Mouse (Mus musculus) layer of hippocampus, adult 2 months (tissue): Measurements from ENCODE around the gene Rsbn1l. TPM values are rescaled to one million over a fixed set of nuclear protein-coding genes. Genes with fewer than 3 reads are reported as not detected.
A peak's percentile ranks its signal among the peaks of the same experiment; 100 is the strongest.
"Not testable (repeated sequence)": the region's sequence is repeated elsewhere in the genome, so short reads cannot be mapped to it uniquely, and the experiment has no call there.

Experiments used
- DNase-seq, 2 experiments: peaks; one replicate each; pipeline ENCODE4 v3.0.0; 2022; ENCODE audit warnings: low spot score in 2 of 2
- H3K27ac ChIP-seq: fragments of 200-600 bp; 2 replicates; pipeline ENCODE4 v1.8.1; 2022
- H3K4me3 ChIP-seq: fragments of 200-600 bp; 2 replicates; pipeline ENCODE4 v1.8.1; 2022; ENCODE audit warnings: mild to moderate bottlenecking
- CTCF ChIP-seq: fragments of 200-600 bp; conservative IDR thresholded peaks from 2 replicates; pipeline ENCODE4 v1.8.1; 2022; ENCODE audit warnings: antibody characterized with exemption, mild to moderate bottlenecking, moderate library complexity
- total RNA-seq, 2 experiments: library from RNA; stranded (reverse); gene quantifications; 2 replicates each; pipeline ENCODE4 v1.2.3; 2021

Rsbn1l gene
- total RNA-seq, 2 experiments from 2014 or later: 19.2 to 21.7 TPM

DNA sequence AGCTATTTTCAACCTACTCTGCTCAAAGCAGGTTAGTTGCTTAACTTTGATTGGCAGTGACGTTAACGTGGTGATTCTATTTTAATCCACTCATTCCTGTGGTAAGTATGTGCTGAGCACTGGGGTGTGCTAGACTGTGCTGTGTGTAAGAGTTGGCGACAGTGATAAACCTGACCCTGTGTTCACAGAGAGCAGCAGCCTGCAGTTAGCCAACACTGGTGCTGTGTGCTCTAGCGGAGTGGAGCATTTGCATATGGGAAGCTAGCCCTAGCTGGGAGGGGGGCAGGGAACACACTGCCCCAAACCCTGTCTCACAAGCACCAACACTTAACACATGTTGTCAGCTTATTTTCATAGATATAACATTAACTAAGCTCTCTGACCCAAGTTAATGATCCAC is 11.7 kb upstream of the Rsbn1l start:
- H3K4me3 ChIP-seq: no peak overlapping the region
- no peak for DNase-seq
- H3K27ac ChIP-seq: no peak overlapping the region
- no peak for TF ChIP-seq CTCF

DNA sequence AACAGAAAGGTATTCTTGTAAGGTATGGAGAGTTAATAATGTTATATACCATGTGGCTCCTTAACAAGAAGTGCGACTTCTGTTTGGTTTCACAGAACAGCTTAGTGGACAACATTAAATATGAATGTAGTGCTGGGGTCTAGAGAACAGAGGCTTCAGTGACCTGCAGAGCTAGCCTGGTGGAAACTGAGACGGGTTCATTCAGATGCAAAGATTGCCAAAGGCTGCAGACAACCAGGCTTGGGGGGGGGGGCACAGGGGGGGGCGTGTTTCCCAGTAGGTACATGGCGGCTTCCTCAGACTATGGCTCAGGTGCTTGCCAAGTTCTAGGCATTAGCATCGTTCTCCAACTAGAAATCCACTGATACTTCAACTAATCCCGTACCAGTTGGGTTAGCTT is 8.2 kb upstream of the Rsbn1l start:
- no peak for TF ChIP-seq CTCF
- H3K27ac ChIP-seq: no peak overlapping the region
- no peak overlapping the region for H3K4me3 ChIP-seq
- DNase-seq: no peak

DNA sequence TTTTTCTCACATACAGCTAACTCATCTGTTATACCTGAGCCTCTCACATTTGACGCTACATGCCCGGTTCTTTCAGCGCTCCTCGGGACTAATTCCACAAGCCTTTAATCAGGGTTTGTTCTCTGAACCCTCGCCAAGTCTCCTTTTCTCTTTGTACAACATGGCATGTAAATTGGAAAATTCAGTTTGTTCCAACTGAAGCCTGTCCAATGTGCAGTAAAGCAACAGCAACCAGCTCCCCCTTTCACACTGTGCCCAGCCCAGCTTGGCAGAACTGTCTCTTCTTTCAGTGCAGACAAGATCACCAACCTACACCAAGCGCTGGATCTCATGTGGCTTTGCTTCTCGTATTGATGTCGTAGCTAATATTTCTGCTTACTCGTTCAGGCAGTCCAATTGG is 7.1 kb upstream of the Rsbn1l start:
- peak; percentile 21 to 51 for DNase-seq
- no peak for TF ChIP-seq CTCF
- H3K27ac ChIP-seq: peak overlapping the region; percentile 46; the same call in 1 of the 2 replicates
- H3K4me3 ChIP-seq: no peak overlapping the region

DNA sequence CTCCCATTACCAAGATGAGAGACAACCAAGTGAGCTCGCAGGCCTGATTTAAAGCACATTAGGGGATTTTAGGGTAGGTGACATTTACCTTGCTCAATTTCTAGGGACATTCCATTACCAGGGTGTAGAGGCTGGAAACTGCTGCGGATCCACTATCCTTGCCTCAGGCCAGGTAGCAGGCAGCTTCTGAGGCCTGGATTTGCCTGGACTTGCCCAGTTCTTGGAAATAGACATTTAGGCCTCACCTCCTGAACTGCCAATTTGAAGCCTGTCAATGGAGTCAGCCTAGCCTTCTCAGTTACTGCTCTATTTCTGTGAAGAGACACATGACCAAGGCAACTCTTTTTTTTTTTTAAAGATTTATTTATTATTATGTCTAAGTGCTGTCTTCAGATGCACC is 4.7 kb upstream of the Rsbn1l start:
- Histone ChIP-seq H3K27ac (no peak overlapping the region), H3K4me3 (no peak overlapping the region)
- DNase-seq: no peak
- TF ChIP-seq CTCF: no peak

DNA sequence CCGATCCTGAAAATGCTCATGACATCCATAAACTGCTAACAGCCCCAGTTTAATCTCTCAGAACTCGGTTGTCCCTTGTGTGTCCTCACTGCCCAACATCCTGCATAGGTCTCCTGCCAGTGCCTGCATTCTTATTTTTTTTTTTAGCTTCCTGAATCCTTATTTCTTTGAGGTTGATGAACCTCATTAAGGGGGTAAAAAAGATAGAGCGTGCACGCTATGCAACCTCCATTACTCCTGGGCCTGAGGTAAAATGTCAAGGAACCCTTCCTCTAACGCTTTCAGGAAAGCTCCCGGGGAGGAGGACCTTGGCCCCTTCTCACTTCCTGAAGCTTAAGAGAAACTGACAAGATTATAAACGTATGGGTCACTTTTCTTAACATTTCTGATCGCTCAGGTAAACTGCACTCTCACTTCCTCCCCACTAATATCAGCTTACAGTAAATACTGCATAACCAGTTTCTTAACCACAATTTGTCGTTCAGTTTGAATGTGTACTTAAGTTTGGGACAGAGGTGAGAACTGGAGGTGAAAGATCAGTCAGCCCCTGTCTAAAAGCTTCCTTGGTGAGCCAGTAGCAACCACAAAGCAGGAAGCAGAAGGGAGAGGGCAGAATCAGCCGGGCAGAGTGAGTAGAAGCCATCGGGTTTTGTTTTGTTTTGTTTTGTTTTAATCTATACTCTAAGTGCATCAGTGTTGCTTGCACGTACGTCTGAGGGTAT is 923 bp downstream of the Rsbn1l start:
- Histone ChIP-seq H3K27ac (no peak overlapping the region), H3K4me3 (no peak overlapping the region)
- no peak for DNase-seq
- no peak for TF ChIP-seq CTCF

DNA sequence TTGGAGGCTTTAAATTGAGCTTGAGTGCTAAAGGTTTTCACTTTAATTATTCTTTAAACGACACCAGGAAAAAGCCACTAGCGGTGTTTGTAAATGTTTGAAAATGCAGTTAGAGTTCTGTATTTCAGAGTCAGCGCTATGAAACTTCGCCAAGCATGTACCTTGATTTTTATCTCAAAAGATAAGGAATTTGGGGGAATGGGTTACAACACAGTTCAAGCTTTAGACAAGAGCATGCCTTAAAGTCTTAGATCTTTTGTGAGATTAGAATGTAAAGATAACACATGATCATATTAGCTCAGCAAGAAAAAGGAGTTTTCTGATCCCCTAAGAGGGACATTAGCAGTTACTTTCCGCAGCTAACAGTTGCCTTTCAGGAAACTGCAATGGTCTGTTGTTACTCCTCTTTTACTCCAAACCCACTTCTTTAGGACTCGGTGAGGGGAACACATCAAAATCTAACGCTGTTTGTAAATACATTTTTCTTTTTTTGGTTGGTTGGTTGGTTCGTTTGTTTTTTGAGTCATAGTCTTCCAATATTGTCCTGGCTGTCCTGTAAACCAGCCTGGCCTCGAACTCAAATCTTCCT is 3.8 kb downstream of the Rsbn1l start:
- DNase-seq: no peak
- Histone ChIP-seq H3K27ac (peak overlapping the region; percentile 99), H3K4me3 (peak overlapping the region; percentile 96)
- no peak for TF ChIP-seq CTCF

DNA sequence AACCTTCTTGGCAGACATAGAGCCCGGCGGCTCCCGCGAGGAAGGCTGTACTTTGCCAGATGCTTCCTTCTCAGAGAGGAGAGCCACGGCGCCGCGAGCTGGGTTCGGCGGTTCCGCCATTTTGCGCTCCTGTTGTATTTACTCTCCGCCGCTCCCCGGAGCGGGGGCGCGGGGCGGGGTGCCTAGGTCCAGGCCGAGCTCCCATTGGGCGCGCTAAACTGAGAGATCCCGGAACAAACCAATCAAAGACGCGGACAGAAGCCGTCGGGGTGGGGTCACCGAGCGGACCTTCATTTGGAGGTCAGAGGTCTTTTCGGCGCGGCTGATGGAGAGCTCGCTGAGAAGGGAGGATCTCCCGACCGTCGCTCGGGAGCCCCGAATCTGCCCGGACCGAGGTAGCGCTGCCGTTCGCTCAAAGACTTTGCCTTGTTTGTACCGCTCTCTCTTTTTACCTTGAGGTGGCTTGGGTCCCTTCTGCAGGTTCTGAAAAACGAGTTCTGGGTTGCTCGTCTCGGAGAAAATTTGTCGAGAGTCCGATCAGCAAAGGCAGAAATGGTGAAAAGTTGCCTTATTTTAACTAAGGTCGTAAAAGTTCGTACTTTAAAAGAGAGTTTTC is 4.4 kb downstream of the Rsbn1l start:
- DNase-seq: peak; percentile 95 to 97
- peak overlapping the region; percentile 96 for H3K4me3 ChIP-seq
- H3K27ac ChIP-seq: peak overlapping the region; percentile 99
- TF ChIP-seq CTCF: no peak

DNA sequence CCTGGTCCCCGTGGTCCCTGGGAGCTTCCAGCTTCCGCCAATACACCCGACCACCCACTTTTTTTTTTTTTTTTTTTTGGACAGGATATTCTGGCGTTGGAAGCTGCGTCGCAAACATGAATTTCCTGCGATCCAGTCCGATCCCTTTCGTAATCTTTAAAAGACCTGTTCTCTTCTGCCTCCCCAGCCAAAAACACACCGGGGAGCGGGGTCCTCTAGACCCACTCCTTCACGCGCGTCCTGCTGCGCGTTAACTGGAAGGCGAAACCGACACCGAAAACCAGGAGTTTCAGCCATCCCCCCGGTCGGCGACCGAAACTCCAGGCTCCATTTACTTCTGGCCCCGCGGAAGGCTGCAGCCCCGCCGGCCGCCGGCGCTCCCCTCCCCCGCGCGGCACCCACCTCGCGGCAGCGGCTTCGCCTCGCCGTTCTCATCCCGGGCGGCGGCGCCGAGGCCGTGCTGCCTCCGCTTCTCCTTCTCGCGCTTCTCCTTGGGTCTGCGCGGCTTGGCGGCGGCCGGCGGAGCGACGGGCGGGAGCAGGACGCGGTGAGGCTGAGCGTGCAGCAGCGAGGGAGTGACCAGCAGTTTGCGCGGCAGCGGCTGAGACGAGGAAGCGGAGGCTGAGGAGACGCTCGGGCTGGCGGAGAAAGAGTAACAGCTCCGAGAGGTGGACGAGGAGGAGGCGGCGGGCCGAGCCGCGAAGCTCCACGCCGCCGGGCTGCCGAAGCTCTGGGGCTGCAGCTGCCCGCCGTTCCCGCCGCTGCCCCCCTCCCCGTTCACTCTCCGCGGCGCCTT is 5.1 kb downstream of the Rsbn1l start:
- TF ChIP-seq CTCF: no peak
- H3K4me3 ChIP-seq: peak overlapping the region; percentile 96
- peak; percentile 38 to 45 for DNase-seq
- peak overlapping the region; percentile 99 for H3K27ac ChIP-seq

DNA sequence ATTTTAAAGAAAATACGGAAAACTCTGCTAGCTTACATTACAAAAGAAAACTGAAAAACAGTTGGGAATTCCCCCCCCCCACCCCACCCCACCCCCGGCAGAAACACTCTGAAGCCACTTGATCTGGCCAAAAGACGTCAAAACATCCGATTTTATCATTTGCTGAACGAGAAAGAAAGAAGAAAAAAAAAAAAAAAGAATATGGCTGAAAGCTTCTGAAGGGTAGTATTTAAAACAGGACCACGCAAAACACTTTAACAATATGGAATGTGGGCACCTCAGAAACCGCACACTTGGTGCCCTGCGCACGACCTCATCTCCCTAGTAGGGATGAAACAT is 5.7 kb downstream of the Rsbn1l start:
- DNase-seq: no peak
- Histone ChIP-seq H3K27ac (peak overlapping the region; percentile 99), H3K4me3 (peak overlapping the region; percentile 96)

DNA sequence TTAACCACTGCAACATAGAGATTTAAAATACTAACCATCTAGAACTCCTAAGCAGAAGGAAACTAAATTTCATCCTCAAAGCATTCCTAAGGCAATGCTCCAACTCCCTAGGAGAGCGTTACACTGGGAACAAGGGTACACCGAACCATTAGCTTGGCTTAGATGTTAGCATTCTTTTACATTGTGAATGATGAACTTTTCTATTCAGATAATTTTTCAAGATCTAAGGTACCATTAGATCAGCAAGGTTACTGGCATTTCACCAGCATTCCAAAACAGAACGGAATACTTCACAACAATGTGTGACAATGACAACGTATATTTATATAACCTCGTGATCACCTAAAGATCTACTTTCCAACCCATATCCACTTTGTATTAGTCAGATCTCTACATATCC is 6.1 kb downstream of the Rsbn1l start:
- no peak for DNase-seq
- no peak for TF ChIP-seq CTCF
- Histone ChIP-seq H3K4me3 (peak overlapping the region; percentile 96), H3K27ac (peak overlapping the region; percentile 99)

More for the DNA sequence above, 5.7 kb downstream of the Rsbn1l start:
- no peak for TF ChIP-seq CTCF

DNA sequence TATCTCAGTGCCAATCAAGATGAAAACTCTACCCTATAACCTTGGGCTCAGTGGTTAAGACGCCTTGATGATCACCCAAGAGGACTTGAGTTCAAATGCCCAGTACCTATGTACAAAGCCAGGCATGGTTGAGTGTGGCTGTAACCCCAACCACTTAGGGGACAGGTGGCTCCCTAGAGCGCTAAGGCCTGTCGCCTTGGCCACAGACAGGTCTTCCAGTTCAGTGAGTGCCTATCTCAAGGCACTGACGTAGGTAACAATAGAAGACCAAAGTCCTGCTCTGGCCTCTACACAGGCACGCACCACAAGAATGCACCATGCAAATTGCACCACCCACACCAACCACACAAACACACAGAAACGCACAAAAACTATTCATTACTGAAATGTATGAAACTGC is 9.3 kb downstream of the Rsbn1l start:
- TF ChIP-seq CTCF: no peak
- no peak overlapping the region for H3K4me3 ChIP-seq
- DNase-seq: no peak
- no peak overlapping the region for H3K27ac ChIP-seq

DNA sequence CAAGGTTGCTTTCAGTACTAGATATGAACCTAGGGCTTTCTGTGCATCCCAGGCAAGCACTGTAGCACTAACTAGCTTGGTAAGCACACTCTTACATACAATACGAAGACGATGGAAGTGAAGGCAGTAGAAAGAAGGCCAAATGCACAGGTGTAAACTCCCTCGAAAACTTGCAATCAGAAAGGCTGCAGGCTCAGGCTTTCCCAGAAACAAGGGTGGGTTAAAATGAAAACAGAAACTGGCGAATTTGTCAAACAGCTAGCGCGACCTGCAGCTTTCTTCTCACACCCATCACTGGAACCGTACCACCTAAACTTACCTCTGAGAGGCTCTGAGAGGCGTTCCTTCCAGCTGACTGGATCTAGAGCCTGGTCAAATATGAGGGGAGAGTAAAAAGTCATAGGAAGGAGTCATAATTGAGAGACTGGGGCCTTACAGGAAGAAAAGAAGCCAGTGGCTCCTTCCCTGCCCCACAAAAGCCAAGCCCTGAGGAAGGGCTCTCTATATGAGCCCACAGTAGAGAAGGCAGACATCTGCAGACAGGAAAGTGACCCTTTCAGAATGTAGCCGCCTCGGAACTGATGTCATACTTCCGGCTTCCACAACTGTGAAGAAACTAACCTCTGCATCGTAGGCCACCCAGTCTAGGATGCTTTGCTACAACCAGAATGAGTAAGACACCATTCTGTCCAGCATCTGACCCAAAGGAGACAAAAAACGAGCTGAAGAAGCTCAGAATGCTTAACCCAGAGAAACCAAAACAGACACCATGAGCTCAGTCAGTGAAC is 11.0 kb downstream of the Rsbn1l start:
- no peak overlapping the region for H3K4me3 ChIP-seq
- no peak for TF ChIP-seq CTCF
- DNase-seq: no peak
- peak overlapping the region; percentile 8; the same call in 1 of the 2 replicates for H3K27ac ChIP-seq

DNA sequence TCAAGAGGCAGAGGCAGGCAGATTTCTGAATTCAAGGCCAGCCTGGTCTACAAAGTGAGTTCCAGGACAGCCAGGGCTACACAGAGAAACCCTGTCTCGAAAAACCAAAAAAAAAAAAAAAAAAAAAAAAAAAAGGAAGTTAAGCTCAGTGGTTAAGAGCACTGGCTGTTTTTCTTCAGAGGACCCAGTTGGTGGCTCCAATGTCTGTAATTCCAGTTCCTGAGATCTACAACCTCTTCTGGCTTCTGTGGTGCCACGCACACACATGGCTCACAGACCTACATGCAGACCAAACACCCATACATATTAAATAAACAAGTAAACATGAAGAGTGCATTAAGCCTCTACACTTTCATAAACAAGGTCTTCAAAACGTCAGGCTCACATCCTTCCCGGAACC is 12.4 kb downstream of the Rsbn1l start:
- DNase-seq, H3K4me3 ChIP-seq, H3K27ac ChIP-seq: not testable (repeated sequence)
